Mouse (Mus musculus) stomach, postnatal 0 days (tissue): ENCODE data around the gene 4931409K22Rik.

Source experiments
- CTCF ChIP-seq: IDR thresholded peaks from 2 replicates; pipeline ENCODE4 v1.5.1; 2016; ENCODE audit warnings: antibody characterized with exemption, low read depth, mild to moderate bottlenecking, moderate library complexity
- EP300 ChIP-seq: optimal IDR thresholded peaks from 2 replicates; pipeline ENCODE3; 2016; ENCODE audit warnings: antibody characterized with exemption

DNA sequence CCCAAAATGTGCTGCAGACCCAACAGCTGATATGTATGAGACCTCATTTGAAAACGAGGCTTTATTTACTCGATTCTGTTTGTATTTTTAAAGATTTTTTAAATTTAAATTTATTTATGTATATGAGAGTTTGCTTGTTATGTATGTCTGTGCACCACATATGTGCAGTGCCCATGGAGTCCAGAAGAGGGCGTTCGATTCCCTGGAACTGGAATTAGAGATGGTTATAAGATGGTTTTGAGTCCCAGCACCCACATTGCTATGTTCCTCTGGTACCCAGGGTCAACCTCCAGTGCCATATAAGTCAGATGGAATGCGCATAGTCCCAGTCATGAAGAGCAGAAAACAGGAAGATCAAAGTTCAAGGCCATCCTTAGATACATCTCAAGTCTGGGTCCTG is 22.3 kb downstream of the 4931409K22Rik start:
- TF ChIP-seq CTCF (peak; percentile 58), EP300 (no peak)
